Mouse (Mus musculus) right cerebral cortex, adult 18-20 months (tissue): ENCODE measurements around the gene 2310030G06Rik.

Experiments used
- DNase-seq: peaks from one replicate; pipeline ENCODE4 v3.0.0; 2022; ENCODE audit warnings: mixed read lengths

The 2310030G06Rik gene

DNA sequence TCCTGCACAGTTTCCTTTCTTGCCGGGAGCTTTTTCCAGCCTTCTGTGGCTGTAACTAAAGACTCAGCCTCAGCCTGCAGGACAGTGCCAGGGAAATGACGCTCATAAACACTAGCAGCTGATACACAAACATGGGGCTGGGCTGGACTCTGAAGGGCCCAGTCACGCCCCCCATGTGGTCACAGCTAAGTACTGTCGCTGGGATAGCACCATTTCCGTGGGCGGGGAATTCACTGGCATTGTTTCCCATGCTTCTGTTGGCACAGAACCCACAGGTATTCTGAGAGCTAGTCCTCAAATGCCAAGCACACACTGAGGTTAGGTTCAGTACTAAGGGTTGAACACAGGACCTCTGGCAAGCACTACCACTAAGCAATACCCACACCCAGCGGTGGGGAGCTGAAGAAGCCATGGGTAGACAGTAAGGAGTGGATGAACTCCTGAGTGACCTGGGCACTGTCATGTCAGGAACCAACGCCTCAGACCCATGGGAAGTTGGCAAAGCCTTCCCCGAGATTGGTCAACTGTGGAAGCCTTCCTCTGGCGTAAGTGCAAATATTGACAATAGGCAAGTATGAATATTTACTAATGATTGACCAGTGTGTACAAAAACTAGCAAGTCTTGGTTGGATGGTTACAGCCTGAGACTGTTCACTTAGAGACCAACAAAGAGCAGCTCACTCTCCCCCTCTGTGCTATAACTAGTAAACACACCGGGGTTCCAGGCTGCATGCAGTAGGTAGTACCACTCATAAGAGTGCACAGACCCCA, 45.2 kb downstream of the 2310030G06Rik start:
- peak; percentile 33 for DNase-seq

DNA sequence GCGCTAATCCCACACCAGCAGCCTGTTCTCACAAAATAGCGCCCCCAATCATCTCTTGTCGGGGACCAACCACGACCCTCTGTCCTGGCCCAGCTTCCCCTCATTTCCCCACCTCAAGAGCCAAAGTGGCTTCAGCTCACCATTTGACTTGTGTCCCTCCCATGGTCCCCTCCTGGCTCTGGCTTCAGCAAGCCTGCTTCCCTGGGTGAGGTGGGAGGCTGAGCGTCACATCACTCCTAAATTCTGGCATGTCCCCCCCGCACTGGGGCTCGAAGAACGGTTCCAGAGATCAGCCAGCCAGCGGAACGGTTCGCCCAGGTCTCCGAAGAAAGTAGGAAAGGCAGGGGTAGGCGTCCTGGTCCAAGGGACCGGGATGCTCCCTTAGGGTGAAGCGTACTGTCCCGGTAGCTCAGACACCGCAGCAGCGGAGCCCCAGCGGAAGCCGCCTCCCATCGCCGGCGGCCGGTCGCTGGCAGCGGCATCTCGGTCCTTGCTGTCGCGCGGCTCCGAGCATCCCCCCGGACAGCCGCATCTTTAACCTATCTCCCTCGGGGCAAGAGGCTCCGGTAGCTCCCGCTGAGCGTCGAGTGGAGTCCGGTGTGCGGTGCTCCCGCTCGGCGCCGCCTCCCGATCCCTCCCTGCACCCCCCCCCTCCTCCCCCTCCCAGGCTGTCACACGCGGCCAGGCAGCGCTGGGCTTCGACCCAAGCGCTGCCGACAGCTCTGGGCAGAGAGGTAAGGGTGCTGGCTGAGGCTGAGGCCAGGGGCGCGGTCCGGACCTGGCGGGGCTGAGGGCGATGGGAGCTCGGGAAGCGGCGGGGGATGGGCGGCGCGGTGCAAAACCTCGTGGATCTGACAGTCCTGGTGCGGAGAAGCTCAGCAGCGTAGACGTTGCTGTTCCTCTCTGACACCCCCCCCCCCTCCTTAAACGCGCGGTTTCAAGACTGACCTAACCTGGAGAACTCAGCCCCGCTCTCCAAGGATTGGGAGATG, 47.6 kb downstream of the 2310030G06Rik start:
- DNase-seq: peak; percentile 54

DNA sequence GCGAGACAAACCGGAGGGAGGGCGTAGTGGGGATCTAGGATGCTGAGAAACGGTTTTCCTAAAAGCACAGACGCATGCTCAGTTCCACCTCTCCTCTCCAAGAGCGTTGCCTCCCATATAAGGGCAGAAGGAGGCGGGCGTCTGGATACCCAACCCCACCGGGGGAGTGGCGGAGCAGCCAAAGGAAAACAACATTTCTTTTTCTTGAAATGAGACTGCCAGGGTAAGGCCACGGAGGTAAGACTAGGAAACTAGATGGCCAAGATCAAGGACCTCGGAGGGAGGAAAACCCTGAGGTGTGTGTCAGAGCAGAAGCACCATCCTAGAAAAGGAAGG, 48.7 kb downstream of the 2310030G06Rik start:
- DNase-seq: peak; percentile 93

DNA sequence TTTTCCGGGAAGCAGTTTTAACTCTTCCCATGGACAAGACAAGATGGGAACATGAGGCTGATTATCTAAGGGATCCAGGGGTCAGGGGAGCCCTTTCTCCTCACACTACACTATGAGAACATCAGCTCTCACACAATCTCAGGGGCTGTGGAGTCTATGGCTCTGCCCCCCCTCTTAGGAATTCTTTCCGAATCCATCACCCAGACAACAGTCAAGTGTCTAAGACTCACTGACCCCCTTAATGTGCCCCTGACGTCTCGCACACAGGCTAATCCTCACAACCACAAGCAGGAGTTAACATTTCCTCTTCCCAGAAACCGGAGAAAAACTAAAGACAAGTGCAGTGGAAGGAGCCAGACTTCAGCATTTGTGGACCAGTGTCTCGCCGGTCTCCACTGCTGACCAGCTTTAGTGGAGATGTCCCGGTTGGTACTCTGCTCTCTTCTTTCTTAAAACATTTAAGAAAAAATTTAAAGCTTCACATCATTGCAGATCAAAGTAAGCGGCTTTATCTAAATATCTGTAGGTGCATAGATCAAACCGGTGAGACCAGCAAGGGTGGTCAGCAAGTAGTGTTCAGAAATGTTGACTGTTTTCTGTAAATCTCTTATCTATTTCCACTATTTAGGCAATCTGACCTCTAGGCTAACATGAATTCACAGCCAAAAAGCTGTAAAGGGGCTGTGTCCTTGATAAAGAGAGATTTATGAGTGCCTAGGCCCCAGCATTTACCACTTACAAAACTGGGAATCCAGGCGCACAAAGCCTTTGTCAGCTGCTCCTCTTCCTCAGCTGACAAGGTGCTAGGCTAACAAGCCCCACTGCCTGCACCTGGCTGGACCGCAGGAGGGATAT, 49.3 kb downstream of the 2310030G06Rik start:
- no peak for DNase-seq

DNA sequence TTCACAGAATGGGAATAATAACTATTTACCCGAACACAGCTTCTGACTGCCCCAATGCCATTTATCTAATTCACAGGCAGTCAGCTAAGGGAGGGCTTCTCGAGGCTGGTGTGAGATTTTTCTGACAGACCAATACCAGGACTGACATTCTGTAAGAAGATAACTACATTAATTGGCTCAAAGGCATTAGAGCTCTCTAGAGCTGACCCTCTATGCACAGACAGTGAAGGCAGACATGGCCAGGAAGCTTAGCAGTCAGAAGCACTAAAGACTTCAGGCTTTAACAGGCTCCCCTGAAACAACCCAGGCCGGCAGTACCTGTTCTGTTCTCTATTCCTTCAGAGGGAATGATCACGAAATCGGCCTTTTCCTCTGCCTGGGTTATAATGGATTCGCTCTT, 51.2 kb downstream of the 2310030G06Rik start:
- DNase-seq: no peak

DNA sequence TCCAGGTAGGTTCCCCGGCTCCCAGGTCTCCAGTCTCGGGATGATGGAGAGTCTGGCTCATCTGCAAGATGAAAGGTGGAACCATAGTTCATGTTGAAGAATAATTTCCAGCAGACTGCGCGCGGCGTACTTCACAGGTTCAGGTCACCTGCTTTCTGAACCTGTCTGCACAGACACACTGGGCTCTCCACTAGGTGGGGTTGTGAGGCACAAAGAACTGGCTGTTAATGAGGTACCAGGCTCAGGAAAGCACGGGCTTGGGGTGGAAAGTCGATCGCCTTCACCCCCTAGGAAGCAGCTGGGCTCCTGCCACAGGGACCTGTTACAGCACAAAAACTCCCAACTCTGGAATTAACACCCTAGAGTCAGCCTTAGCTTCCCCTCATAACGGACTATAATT, 52.7 kb downstream of the 2310030G06Rik start:
- peak; percentile 49 for DNase-seq

DNA sequence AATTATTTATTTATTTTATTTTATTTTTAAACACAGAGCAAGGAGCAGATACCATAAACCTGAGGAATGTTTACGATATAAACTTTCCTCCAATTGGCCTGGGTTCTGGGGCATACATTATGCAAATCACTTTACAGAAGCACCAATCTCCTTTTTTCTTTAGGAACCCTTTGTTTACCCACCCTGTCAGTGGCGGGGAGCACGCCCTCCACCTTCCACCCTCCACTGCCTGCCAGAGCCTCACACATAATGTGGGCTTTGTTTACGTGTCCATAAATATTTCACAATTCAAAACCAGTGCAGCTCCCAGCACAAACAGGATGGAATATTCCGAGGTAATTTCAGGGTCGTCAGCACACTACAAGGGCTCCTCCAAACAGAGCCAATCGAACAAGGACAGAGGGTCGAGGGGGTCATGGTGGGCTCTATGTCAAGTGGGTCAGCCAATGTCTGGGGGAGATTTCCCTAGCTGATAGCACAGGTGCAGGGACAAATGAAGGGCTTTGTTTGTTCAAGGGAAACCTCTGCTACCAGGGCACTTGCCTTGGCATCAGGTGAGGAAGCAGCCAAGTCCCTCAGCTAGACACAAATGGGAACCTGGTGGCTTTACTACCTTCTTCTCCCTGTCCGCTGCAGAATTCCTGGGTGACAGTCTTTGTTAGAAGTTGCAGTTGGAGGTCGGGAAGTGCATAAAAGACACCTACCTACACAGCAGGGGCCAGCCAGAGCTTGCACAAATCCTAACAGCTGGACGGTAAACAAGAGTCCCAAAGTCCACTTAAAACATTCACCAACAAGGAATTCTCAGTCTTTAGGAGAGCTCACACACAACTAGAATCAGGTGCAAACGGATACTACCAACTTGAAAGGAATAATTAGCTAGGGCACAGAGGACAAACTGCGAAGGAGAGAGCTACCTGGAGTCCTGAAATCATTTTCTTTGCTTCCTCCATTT, 53.4 kb downstream of the 2310030G06Rik start:
- no peak for DNase-seq
